Mouse (Mus musculus) intestine, embryonic 16.5 days (tissue): ENCODE data around the gene Olfr427. TPM values are rescaled to one million over a fixed set of nuclear protein-coding genes. Genes with fewer than 3 reads are reported as not detected.

Experiments used
- polyA plus RNA-seq: library from polyadenylated mRNA; unstranded; fragments of >200 nt; fragmentation: Nextera tagmentation; extraction: Ambion mirVana; gene quantifications from 2 replicates; pipeline ENCODE4 v1.2.1, GENCODE M21; 2015

Olfr427 gene
- polyA plus RNA-seq, 1 experiment from 2014 or later, result not detected

Other genes with a start within 250 kb of the Olfr427 start
- gene Ifi211, start 183.8 kb upstream of the Olfr427 start, polyA plus RNA-seq, result 0.72 and 0.97 TPM in 2 replicates
- gene Mndal, start 154.4 kb upstream of the Olfr427 start, polyA plus RNA-seq, result 3.2 and 3.3 TPM in 2 replicates
- gene Ifi203, start 154.2 kb upstream of the Olfr427 start, polyA plus RNA-seq, result 1.4 and 2.2 TPM in 2 replicates
- gene Ifi202b, start 114.1 kb upstream of the Olfr427 start, polyA plus RNA-seq, result not detected in 2 replicates
- gene Ifi205, start 65.1 kb upstream of the Olfr427 start, polyA plus RNA-seq, result 1.6 and 1.7 TPM in 2 replicates
- gene Olfr433, start 56.2 kb upstream of the Olfr427 start, polyA plus RNA-seq, result 0.05 TPM in 1 of 2 replicates, not detected in the other
- gene Olfr432, start 47.7 kb upstream of the Olfr427 start, polyA plus RNA-seq, result not detected in 2 replicates
- gene Olfr430, start 30.3 kb upstream of the Olfr427 start, polyA plus RNA-seq, result not detected in 2 replicates
- not detected in 2 replicates for gene Olfr429, start 12.6 kb upstream of the Olfr427 start, polyA plus RNA-seq
- gene Olfr231, start 24.3 kb downstream of the Olfr427 start, polyA plus RNA-seq, result not detected in 2 replicates
- not detected in 2 replicates for gene Olfr424, start 34.6 kb downstream of the Olfr427 start, polyA plus RNA-seq
- gene Olfr420, start 58.7 kb downstream of the Olfr427 start, polyA plus RNA-seq, result not detected in 2 replicates
- gene Spta1, start 75.9 kb downstream of the Olfr427 start, polyA plus RNA-seq, result 0.54 and 0.65 TPM in 2 replicates
- not detected in 2 replicates for gene Olfr419, start 155.2 kb downstream of the Olfr427 start, polyA plus RNA-seq
- gene Mptx1, start 233.6 kb downstream of the Olfr427 start, polyA plus RNA-seq, result 17.3 and 26.7 TPM in 2 replicates